Mouse (Mus musculus) spleen, postnatal 10 days (tissue): ENCODE results near the gene Fam210b.

Experiments
- DNase-seq, 2 experiments: peaks; one replicate each; pipeline ENCODE4 v3.0.0; 2021 to 2022; ENCODE audit warnings: low spot score in 2 of 2

Fam210b gene

DNA sequence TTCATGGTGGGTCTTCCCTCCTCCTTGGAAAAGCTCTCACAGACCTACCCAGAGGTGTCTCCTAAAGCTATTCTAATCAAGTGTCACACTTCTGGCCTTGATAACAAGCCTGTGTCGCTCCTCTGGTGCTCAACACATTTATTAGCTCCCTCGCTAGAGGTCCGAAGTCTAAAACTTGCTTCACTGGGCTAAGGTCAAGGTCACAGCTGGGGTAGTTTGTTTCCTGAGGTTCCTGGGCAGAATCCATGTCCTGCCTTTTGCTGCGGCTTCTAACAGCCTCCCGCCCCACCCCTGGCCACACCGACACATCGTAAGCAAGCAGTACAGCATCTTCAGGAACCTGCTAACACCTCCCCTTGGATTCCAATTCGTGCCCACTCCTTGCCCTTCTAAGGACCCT, 5.4 kb downstream of the Fam210b start:
- no peak for DNase-seq

DNA sequence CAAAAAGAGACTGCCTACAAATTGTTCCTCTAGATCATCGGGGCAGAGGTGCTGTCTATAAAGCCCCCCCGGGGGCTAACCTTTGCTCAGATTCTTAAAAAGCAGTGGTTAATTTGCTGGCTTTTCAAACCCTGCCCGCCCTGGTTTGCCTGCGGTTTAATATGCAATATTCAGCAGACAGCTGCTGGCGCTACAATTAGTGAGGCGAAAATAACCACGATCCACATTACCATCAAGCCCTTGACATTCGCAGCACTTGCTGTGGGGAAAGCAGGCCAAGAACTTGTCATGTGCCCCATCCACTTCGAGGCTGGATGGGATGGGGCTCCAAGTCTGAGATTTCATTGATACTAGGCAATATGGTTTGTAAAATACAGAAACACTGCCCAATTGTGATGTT, 7.9 kb downstream of the Fam210b start:
- no peak for DNase-seq

DNA sequence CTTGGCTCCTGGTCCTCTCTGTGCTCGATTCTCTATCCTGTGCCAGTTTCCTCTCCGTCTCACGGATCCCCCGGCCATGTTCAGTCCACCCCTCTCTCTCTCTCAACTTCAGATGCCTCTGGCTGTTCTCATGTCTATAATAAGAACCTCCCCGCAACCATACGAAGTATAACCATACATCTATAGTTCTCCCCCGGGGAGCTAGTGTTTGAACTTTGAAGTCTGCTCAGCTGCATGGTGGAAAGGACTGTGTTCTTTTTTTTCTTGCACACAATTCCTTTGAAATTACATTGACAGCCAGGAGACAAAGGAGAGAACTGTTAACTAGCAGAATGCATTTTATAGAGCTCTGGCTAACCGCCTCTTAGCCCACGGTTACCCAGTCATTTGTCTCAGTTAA, 9.4 kb downstream of the Fam210b start:
- DNase-seq: no peak

DNA sequence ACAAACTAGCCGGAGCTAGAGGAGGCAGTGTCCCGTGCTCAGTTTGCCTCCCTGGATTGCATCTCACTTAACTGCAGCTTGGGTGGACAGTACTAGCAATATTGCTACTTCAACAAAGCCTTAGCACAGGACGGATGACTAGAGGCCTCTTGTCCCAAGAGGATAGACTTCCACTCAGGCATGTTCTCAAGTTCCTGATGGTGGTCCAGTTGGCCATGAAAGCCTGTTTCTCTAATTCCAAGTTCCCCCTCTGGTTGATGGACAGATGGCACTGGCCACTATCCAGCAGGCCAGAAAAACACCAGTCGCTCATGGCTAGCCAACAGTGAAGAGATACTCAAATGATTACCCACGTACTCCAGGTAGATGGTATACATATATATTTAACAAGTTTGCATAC, 10.5 kb downstream of the Fam210b start:
- DNase-seq: no peak

DNA sequence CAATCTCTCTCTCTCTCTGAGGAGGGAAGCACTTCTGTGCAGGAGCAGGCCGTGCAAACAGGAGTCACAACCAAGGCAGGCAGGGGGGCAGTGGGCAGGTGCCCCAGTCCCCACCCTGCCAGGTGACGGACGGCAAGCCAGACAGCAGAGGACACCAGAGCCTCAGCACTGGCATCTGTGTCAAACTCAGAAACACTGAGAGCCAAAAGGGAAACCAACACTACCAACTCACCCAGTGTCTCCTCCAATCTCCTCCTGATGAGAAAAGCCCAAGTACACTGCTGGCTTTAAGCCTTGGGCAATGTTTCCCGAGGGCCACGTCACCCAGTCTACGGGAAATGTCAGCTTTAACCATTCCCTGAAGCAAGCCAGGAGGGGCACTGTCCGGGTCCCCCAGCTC, 17.8 kb downstream of the Fam210b start:
- DNase-seq: no peak

DNA sequence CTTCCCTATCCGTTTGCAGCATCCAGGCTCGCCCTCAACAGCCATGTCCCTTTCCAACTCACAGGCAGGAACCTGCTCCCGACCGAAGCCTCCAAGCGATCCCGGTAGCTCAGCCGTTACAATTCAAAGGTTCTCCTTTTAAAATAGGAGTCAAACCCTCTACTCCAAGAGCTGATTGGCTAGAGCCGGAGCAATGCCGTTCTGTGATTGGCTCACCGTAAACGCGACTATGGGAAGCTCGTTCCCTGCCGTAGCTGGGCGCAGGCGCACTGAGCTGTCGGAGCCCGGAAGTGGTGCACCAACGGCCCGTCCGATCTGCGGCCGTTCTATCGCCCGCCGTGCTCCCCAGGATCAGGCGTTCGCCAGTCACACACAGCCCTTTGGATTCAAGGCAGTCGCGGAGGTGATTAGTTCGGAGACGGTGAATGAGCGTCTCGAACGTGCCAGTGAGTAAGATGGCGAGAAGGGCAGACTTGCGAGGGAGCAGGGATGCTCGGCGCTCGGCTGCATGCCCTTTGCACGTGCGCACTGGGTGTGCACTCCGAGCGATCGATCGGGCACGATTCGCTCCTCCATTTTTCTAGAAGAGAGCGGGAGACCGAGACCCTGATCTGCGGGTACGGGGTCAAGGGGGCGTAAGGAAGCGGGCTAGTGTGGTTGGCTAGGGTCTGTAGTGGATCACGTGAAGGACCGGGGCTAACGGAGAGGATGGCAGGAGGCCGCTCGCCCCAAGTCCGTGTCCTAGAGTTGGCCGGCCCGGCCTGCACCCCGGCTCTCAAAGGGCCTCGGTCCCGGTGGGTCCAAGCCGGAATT, 25.3 kb downstream of the Fam210b start, which contains the start of the genes Aurka and Cstf1:
Gene Aurka (minus strand): TSS at position 125 of the 813 bp plus-strand sequence.
Gene Cstf1 (plus strand): TSS at position 271 of the 813 bp plus-strand sequence.
- DNase-seq: peak; percentile 95 to 96

DNA sequence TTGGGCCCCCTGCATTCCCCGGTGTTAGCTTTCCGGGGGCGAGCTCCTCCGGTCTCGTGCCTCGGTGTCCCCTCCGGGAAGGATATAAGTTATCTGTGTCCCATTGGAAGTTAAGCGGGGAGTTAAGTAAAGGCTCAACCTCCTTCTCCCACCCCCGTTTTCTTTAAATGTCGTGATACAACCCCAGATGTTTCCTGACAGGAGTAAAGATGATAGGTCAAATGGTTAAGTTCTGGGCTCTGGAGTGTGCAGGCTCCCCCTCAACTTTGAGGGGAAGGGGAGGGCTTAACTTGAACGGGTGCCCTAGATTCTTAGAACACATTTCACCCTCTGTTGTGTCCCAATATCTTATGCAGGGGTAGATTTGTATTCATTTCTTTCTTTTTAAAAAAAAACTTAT, 25.9 kb downstream of the Fam210b start:
- no peak for DNase-seq

DNA sequence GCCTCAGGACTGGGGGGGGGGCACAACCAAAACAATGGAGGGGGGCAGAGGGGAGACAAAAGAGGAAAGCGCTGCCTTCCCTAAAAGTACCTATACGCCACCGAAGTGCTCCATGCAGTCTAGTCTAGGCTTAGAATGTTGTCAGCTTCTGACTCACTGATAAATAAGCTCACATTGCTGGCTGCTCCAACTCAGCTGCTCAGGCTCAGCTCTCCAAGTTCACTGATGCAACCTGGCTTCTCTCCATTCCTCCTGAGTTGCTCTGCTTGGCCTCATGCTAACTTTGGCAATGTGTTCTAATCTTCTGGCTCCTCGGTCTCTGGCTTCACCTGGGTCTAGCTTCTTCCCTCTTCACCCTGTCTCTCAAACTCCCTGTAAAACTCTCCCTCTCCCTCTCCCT, 31.2 kb downstream of the Fam210b start:
- DNase-seq: no peak

DNA sequence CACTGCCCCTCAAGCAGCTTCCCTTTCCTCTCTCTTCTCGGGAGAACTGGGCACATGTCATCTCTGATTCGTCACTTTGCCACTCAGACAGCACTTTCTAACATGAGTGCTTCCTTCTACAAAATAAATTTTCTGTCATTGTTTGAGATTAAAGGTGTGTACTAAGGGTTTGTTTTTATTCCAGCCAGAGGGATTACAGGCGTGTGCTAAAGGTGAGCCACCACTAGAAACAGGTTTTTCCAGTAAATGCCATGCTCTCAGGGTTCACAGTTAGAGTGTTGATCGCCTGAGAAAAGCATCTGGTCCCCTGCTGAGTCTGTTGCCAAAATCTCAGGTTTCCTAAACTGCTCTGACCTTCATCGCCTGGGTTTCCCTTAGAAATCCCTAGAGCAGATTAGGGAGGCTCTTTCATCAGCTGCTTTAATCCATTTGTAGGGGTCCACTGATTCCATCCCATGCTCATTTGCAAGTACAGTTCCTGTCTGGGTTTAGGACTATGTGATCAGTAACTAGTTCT, 31.7 kb downstream of the Fam210b start:
- DNase-seq: no peak

DNA sequence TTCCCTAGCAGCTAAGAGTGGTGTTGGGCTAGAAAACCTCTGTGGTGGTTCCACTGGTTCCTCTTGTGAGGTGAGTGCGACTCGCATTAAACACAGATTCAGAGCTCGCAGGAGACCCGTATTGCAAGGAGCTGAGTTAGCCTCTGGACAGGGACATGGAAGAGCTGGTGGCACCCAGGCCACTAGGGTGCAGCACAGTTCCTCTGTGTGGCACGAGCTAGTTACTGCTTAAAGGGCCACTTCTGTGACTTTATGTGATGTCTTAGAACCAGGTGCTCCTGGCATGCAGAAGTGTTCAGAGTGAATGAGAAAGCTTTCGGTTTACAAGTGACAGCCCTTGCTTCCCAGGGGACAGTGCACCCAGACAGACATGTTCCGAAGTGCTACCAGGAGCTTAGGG, 33.0 kb downstream of the Fam210b start:
- DNase-seq: peak in 1 of 2 experiments; percentile 80

DNA sequence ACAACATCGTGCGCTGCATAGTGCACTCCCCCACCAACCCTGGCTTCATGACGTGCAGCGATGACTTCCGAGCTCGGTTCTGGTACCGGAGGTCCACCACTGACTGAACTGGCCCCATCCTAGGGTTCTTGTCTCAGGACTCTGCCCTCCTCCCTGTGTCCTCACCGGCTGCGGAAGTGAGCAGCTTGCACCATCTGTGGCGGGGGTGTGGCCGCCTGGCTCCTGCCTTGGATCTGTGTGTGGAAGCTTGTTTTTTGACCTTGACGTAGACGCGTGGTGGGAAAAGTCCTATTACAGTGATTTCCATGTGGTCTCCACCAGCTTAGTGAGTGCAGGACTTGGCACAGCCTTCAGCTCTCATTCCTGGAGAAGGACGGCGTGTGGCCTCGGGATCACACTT, 35.1 kb downstream of the Fam210b start:
- DNase-seq: no peak

DNA sequence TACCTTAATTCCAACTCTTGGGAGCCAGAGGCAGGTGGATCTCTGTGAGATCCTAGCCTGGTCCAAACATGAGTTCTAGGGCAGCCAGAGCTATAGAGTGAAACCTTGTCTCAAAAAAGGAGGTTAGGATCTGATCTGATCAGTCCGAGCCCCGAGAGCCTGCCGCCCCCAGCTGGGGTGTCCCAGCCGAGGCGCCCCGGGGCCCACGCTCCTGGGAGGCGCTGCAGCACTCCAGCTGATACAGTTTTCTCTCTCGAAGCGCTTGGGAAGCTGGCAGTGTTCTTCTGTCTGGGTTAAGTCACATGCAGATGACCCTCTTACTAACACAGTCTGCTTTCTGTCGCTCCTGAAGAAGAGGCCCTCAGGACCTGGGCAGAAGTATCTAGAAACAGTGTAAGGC, 36.0 kb downstream of the Fam210b start:
- no peak for DNase-seq

DNA sequence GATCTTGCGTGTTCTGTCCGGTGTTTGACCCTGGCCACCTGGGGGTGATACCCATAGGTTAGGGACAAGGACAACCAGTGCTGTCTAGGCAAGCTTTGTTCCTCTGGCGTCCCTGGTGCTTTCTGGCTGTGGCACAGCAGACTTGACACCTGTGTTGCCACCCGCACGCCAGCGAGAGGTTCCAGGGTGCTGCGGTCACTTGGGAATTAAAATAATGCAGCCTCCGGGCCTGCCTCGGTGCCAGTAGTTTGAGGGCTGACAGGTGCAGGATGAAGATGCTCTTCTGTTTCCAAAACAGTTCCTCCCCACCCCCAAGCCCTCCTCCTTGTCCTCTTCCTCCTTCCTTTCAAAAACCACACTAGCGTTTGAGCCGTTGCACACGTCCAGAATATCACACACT, 36.5 kb downstream of the Fam210b start:
- DNase-seq: no peak

DNA sequence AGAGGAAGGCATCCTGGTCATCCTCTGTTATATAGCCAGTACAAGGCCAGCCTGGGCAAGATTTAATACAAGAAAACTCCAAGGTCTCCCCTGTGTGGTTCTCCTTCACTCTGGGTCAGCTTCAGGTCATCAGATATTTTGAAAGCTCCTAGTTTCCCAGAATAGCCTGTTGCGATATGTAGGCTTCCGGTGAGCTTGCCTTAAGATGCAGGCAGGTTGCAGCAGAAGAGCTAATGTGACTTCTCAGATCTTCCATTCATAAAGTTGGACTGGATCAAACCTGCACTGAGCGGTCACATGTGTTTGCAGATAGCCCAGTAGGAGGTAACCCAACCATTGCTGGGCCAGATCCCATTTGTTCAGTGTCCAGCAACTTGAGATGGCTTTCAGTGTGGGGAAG, 39.4 kb downstream of the Fam210b start:
- no peak for DNase-seq

DNA sequence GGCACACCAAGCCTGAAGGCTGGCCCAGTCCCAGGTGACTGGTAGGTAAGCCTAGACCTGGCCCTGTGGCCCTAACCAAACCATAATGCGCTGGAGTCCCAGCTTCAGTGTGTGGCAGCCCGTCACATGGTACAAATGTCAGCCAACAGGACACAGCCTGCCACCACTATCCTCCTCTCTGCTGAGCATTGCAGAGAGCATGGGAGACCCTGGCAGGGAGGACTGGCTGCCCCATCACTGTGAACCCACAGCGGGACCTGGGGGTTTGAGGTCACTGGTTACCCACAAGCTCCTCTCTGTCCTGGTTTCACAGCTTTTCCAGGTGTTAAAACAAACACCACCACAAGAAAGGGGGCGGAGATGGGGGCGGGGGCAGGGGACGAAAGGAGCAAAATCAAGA, 45.0 kb downstream of the Fam210b start:
- no peak for DNase-seq

DNA sequence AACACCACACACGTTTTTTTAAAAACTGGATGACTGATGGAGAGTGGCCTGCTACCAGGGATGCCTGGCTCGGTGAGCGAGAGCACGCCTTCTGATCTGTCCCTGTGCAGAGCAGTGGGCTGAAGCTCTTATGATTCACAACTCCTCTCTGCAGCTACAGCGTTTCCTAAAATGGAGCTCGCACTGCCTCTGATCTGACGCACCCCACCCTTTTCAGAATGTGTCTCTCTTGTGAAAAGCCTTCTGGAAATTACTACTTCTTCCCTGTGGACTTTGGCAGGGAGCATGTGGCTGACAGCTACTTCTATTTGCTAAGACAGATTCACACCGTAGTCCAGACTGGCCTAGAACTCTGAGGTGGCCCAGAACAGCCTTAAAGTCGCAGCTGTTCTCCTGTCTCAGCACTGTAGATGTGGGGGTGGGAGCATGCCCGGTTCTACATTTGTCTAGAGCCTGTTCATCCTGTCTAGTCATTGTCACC, 46.7 kb downstream of the Fam210b start:
- DNase-seq: no peak

DNA sequence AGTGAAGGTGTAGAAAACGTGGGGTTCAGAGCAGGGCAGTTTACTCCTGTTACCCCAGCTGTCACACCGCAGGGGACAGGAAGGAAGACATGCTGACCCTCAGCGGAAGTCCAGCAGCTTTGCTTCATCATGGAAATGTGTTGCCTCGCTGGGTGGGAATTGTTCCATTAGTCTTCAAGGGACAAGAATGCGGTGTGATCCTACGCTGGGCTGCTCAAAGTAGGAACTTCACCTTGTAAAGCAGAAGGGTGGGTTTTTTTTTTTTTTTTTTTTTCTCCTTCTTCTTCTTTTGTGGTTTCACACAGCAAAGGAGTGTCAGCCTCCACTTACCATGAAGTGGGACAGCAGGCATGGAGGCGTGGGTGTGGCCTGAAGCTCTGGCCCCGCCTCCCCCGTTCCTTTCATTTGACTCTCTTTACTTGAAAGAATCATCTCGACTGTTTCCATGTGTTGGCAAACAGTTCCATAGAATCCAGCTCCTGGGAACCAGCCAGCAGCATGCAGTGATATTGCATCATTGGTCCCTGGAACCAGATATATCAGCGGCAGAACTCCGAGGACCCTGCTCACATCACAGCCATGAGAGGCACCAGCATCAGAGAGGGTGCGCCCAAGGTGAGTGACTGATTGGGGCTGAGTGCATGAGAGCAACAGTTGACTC, 48.2 kb downstream of the Fam210b start, which contains the start of gene Cass4:
Gene Cass4 (plus strand): TSS at position 404 of the 661 bp plus-strand sequence.
- DNase-seq: peak in 1 of 2 experiments; percentile 75

DNA sequence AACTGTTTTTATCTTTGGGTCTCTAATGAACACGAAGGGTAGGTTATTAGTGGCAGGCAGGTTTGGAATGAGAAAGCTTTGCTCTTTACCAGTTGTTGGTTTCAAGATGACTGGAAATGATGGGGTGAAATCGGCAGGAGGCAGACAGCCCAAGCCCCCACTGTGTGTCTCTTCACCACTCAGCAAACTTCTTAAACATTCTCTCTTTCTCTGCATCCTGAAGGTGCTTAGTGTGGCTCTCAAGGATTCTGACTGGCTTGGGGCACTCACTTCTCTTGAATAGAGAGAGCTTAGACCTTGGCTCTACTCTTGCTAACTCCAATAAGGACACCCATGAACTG, 48.7 kb downstream of the Fam210b start:
- DNase-seq: no peak

DNA sequence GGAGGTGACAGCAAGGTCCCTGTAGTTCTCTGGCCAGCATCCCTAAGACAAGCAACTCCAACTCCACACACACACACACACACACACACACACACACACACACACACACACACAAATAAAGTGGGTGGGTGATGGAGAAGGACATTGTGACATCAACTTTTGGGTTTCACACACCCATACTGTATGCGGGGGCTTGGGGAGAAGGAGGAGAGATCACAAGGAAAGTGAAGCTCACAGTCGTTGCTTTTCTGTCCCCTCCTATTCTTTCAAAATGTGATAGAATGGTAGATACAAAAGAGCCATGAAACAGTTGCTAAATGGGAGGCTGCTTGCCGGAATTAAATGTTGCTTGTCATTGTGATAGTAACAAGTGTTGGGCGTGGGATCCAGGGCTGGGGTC, 49.3 kb downstream of the Fam210b start:
- DNase-seq: no peak

DNA sequence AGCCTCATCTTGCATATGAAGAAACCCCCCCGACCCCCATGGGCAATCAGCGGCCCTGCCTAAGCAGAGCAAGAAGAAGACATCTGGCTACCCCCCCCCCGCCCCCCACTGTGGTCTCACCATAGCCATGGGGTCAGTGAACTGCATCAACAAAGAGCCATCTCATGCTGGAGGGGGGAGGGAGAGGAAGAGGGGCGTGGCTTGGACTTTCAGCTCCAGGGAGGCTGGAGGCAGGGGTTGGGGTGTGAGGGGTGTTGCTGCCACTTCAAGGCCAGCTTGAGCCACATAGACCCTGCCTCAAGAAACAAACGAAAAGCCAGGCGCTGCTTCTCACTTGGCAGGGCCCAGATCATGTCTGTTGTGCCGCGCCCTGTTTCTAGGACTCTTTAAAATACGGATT, 50.6 kb downstream of the Fam210b start:
- no peak for DNase-seq

DNA sequence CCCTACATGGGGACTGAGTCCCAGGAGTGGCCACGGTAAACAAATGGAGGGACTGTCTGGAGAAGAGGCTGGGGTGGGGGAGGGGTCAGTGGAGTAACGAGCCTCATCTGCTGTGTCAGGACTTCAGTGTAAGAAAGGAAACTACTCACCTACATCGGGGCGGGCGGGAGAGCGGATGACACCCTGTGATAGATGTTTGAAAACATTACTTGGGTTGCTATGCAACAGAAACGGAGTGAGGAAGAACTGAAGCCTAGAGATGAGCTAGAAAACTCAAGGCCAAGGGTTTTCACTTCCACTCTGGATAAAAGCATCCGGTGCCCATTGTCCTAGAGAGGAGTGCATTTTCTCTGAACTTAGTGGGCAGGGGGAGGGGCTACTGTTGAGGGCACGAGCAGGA, 54.5 kb downstream of the Fam210b start:
- peak in 1 of 2 experiments; percentile 48 for DNase-seq

DNA sequence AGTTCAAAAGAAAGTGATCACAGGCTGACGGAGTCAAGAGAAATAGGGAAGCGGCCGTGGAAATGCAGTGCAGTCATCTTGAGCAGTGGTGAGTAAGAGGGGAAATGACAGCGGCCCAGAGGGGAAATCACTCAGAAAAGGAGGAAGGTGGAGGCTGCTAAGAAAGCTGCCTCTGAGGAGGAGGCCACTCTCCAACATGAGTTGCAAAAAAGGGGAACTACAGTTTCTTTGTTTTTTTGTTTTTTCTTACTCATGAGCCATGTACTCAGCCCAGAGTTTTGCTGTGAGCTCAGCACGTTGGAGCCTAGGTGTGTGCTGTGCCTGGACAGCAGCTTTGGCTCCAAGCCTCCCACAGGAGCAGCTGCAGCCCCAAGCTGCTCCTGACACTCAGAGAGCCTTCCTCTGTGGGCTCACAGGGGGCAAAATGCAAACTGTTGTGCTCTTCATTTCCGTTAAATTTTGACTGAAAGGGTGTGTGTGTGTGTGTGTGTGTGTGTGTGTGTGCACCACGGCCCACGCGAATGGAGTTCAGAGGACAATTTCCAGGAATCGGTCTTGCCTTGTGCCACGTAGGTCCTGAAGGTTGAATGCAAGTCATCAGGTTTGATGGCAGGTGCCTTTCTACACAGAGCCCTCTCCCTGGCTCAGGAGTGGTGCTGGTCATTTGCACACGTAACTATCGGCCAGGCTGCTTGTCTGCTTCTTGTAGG, 55.9 kb downstream of the Fam210b start:
- DNase-seq: peak in 1 of 2 experiments; percentile 62
